Mouse (Mus musculus): Measurements from ENCODE around the gene Golga5.

- TF ChIP-seq CTCF (IDR thresholded peaks at IDR 0.05) (no peak), EP300 (IDR thresholded peaks at IDR 0.05) (no peak)
These were observed 17.6 kb upstream of the Golga5 start for GRCm38 (mm10) chr12:102451126-102451851.

Data from lung, postnatal 0 days (tissue).